Mouse (Mus musculus) liver, postnatal 0 days (tissue): ENCODE results near the gene Kat6b.

Source experiments
- CTCF ChIP-seq: sonication (generic); IDR thresholded peaks from 2 replicates; pipeline ENCODE4 v1.5.1; 2016; ENCODE audit warnings: antibody characterized with exemption, low read depth
- EP300 ChIP-seq: IDR thresholded peaks from 2 replicates; pipeline ENCODE4 v1.6.1; 2016; ENCODE audit warnings: antibody characterized with exemption, low read depth, mild to moderate bottlenecking

DNA sequence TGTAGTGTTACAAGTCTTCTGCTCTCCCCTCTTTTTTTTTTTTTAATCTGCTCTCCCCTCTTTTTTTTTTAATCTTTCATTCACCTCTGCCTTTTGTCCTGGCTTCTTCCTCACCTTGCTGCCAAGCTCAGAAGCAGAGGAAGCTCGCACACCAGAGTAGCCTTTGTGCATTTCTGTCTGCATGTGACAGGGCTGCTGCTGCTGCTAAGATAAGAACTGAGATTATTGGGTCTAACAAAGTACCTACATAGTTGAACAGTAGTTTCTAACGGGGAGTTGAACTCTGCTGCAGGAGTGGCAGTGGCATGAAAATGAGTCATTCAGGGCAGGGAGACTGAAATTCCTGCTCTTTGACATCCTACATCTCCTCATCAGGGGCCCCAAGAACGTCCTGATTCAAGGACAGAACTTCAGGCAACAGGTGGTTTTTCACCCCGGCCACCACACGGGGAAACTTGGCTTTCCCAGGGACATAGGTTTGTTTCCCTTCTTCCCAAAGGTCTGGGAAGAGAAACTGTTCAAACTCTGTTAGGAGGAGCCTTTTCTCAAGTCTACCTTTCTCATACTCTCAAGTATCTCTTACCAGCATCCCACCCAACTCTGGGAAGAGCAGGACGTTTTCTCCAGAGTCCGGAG lies 17.2 kb downstream of the Kat6b start:
- TF ChIP-seq CTCF (no peak), EP300 (no peak)
